ENCODE assay signal across 16 mouse cellular contexts in the genomic region with DNA sequence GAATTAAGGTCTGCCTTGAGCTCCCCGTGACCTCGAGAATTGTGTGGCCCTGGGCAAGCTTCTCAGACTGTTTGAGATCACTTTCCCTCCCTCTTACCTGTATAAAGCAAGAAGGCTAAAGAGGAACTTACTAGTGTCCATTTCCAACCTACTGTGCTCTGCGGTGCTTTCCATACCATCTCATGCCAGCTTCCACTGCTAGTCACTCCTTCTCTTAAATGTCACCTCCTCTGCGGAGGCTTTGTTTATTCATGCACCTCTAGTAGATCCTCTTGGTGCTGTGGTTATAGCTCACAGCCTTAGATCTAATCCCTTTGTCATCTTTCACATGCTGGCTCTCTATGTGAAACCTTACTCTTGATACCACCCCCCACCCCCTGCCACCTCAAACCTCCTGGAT.
"Had no signal": no experiment of that assay in that cellular context is flagged by ENCODE, and none has a peak within 500 bp of the region (broad histone marks: within the 10 kb centered on the region; RNA-seq: fewer than 3 reads in every experiment).

No protein-coding gene starts in this region.

- H3K4me2 ChIP-seq: intestine, embryonic 15.5 days; liver, embryonic 11.5 days; liver, embryonic 15.5 days; neural tube, embryonic 15.5 days; stomach, embryonic 15.5 days had no signal

- ATAC-seq: intestine, embryonic 15.5 days; lung, postnatal 0 days had no signal

- DNase-seq: kidney, adult 18-20 months; kidney, postnatal 10 days; kidney, postnatal 4 days; lung, adult 2 months; lung, postnatal 36 days; spleen, adult 18-20 months; thymus, postnatal 36 days had no signal

- H3K27ac ChIP-seq: intestine, embryonic 15.5 days; limb, embryonic 10.5 days; liver, embryonic 15.5 days; midbrain, embryonic 10.5 days; neural tube, embryonic 15.5 days; stomach, embryonic 15.5 days had no signal

- H3K36me3 ChIP-seq: intestine, embryonic 15.5 days; limb, embryonic 10.5 days; liver, embryonic 15.5 days; midbrain, embryonic 10.5 days; neural tube, embryonic 15.5 days; stomach, embryonic 15.5 days had no signal

- H3K27me3 ChIP-seq: intestine, embryonic 15.5 days; liver, embryonic 15.5 days; neural tube, embryonic 15.5 days; stomach, embryonic 15.5 days had no signal

- H3K9ac ChIP-seq: intestine, embryonic 15.5 days; liver, embryonic 15.5 days; neural tube, embryonic 15.5 days; stomach, embryonic 15.5 days had no signal

- H3K4me1 ChIP-seq: intestine, embryonic 15.5 days; limb, embryonic 10.5 days; liver, embryonic 15.5 days; midbrain, embryonic 10.5 days; neural tube, embryonic 15.5 days; stomach, embryonic 15.5 days had no signal

- H3K4me3 ChIP-seq: intestine, embryonic 15.5 days; limb, embryonic 10.5 days; liver, embryonic 15.5 days; midbrain, embryonic 10.5 days; myocyte; neural tube, embryonic 15.5 days; stomach, embryonic 15.5 days had no signal

- H3K9me3 ChIP-seq: intestine, embryonic 15.5 days; limb, embryonic 10.5 days; liver, embryonic 15.5 days; midbrain, embryonic 10.5 days; neural tube, embryonic 15.5 days; stomach, embryonic 15.5 days had no signal
